Mouse (Mus musculus) A20 (cell line): Measurements from ENCODE around the gene Apoc3.
A peak's percentile ranks its signal among the peaks of the same experiment; 100 is the strongest.

ENCODE experiments used
- DNase-seq: peaks from one replicate; pipeline ENCODE4 v3.0.0-alpha.2; 2011; ENCODE audit warnings: low read depth, low spot score

Gene Apoc3

DNA sequence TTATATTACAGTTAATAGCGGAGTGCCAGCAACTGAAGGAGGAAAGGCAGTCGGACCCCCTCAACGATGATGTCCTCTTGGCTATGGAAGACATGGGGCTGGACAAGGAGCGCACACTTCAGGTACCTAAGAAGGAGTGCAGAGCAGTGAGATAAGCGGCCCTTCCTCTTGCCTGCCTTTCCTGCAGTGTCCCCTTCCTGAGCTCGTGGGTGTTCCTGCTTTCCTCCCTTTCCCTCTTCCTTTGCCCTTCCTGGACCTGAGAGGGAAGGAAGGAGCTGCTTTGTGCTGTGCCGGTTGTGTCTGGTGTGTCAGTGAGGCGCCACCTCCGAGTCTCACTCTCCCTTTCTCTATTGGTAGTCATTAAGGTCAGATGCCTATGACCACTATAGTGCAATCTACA lies 40.6 kb downstream of the Apoc3 start:
- DNase-seq, result no peak

DNA sequence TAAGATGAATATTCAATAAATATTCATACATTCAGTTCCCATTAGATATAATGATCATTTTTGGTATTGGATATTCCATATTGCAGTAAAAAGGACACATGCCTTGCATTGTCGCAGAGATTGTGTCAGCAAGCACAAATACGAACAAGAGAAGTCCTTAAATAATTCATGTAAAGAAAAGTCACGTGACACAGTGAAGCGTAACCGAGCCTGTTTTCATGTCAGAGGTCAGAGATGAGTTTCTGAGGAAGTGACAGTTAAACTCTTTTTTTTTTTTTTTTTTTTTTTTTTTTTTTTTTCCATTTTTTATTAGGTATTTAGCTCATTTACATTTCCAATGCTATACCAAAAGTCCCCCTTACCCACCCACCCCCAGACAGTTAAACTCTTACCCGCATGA lies 42.8 kb downstream of the Apoc3 start:
- no peak for DNase-seq

DNA sequence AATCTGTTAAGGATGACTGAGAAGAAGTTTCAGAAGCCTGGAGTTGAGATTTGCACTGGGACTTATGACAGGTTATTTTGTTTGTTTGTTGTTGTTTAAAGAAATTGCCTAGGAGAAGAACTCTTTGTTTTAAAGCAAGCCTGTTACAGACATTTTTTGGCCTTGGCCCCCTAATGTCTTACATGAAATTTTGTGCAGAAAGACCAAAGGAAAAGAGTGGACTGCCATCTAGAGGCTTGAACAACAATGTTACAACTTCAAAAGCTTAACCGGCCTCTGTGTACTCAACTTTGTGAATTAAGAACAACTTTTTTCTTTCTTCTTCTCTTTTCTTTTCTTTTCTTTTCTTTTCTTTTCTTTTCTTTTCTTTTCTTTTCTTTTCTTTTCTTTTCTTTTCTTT lies 43.8 kb downstream of the Apoc3 start:
- DNase-seq, result peak; percentile 50

DNA sequence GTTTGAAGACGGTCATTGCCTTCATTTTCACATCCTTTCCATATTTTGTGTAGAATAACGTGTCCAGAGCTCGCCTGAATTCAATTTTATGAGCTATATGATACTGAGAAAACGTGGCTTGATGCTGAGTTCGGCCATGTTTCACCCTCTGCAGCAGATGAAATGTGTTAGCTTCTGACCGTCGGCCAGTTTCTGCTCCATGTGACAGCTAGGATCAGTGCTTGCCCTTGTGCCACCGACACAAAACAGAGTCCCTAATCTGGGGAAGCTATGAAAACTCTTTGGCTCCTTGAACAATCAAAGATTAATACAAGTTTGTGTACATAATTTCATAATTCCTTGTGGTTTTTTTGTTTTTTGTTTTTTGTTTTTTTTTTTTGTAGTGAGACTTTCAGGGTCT lies 44.2 kb downstream of the Apoc3 start:
- no peak for DNase-seq

DNA sequence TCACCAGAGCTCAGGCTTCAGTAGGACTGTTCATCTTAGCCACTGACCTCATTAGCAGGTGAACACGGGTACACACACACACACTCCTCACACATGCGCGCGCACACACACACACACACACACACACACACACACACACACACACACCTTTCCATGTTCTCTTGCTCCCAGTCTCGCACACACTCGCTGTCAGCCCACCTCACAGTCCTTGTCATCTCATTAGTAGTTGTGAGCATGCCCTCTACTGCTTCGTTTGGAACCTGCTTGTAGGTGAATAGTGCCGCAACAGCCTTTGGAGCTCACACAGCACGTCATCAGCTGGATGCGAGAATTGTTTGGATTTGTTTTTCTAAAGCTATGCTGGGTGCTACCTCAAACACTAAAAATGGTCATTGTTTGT lies 46.1 kb downstream of the Apoc3 start:
- DNase-seq, result no peak

DNA sequence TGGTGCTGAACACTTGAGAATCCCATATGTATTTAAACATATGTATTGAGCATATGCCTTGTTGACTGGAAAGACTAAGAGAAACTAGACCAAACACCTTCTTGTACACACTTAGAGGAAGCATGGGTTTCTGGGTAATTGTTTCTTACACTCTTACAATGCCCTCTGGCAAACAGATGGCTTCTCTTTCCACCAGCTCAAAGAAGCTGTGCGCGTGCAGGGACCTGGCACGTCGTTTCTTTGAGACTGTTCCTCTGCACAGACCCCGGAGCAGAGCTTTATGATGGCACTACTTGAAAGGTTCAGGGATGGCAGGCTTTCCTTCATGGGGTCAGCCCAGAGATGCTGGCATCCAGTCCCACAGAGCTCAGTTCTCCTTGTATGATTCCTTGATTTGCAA lies 46.5 kb downstream of the Apoc3 start:
- no peak for DNase-seq

DNA sequence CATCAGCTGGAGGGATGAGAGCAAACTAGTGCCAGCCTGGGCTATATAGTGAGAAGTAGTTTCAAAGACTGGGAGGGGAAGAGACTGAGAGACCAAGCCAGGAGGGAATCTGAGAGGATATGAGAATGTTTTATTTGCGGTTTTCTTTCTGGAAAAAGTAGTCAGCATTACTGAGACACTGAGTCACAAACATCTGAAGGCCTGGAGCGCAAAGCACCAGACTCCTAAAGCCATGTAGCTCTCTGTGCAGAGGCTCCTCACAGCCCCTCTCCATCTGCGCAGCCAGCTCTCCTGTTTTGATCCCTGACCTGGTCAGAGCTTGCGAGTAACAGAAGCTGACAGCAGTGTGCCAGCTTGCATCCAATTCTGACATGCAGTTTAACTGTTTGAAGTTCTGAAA lies 47.1 kb downstream of the Apoc3 start:
- DNase-seq, result no peak

DNA sequence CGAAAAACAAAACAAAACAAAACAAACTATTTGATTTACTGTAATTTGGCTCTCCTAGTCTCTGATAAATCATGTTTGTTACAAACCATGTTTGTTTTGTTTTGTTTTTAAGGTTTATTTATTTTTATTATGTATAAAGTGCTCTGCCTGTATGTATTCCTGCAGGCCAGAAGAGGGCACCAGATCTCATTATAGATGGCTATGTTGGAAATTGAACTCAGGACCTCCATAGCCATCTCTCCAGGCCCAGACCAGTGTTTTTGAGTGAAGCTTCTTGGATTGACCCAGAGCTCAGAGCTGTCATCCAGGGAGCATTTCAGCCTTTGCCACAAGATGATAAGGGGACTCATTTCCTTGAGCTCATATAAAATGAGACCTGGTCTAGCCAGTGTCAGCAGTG lies 49.0 kb downstream of the Apoc3 start:
- DNase-seq, result no peak

DNA sequence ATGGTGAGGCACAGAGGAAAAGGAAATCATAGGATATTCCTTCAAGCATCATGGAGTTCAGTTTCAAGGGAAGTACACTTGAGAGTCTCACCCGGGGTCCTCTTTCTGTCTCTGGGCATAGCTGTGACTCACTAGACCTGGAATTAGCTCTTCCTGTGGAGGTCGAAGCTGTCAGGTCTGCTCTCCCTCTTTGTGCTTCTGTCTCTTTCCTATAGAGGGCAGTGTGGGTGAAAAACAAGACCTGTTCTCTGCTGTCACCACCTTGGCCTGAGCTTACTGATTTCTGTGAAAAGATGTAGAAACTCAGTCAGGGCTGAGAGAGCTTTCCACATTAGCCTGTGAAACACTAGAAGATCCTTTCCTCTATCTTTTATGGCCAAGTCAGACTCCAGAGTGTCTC lies 50.2 kb downstream of the Apoc3 start:
- peak; percentile 56 for DNase-seq

DNA sequence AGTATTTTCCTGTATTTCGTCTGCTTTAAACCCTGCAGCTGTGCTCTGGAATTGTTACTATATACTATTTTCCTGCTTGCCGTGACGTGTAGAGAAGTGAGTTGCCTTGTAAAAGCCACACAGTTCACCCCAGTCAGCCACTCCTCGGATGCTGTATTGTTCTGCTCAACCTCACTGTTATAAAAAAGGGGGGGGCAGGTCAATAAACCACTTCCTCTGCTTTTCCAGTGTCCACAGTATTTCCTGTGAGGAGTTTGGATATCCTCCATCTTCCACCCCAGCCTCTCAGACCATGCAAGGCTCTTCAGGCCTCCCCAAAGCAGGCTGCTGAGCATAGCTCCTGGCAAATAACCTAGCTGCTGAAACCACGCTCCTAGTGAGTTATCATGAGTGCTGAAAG lies 50.9 kb downstream of the Apoc3 start:
- DNase-seq, result no peak
